Mouse (Mus musculus) liver, embryonic 11.5 days (tissue): ENCODE measurements at regions not wholly inside any gene's neighbourhood (a gene's known extent, or its start where the extent isn't known, plus 50 kb on each side); places are given as distances from the start of the nearest gene placed in this dataset.

ENCODE experiments used
- ATAC-seq: fragments of 200-750 bp; cut with Nextera tagmentation; replicated peaks from 2 replicates; pipeline ENCODE4 v1.8.0; 2017; ENCODE audit warnings: moderate number of reproducible peaks, mild to moderate bottlenecking, moderate TSS enrichment, moderate library complexity; ENCODE audit not compliant: low FRiP score
- DNase-seq: peaks from one replicate; pipeline ENCODE4 v3.0.0-alpha.2; 2017; ENCODE audit warnings: low spot score
- H3K27ac ChIP-seq: fragments of 300-500 bp; sonication (generic); 2 replicates; pipeline ENCODE4 v1.5.1; 2014; ENCODE audit warnings: mild to moderate bottlenecking, low read depth, low read length, control low read depth
- H3K27me3 ChIP-seq: fragments of 300-500 bp; sonication (generic); replicated peaks from 2 replicates; pipeline ENCODE4 v1.6.1; 2014; ENCODE audit warnings: low read length, mixed read lengths; ENCODE audit not compliant: control insufficient read depth, insufficient read depth
- H3K36me3 ChIP-seq: fragments of 300-500 bp; sonication (generic); 2 replicates; pipeline ENCODE4 v1.6.1; 2014; ENCODE audit warnings: mild to moderate bottlenecking, low read length, moderate library complexity, mixed read lengths; ENCODE audit not compliant: control insufficient read depth, insufficient read depth
- H3K4me1 ChIP-seq: fragments of 300-500 bp; sonication (generic); replicated peaks from 2 replicates; pipeline ENCODE4 v1.6.1; 2014; ENCODE audit warnings: low read length, mixed read lengths; ENCODE audit not compliant: control insufficient read depth, insufficient read depth
- H3K4me2 ChIP-seq: fragments of 300-500 bp; sonication (generic); 2 replicates; pipeline ENCODE4 v1.6.1; 2014; ENCODE audit warnings: mild to moderate bottlenecking, control low read depth, moderate library complexity
- H3K4me3 ChIP-seq: fragments of 300-500 bp; sonication (generic); 2 replicates; pipeline ENCODE4 v1.5.1; 2014; ENCODE audit warnings: low read depth, low read length, control low read depth
- H3K9ac ChIP-seq: fragments of 300-500 bp; sonication (generic); 2 replicates; pipeline ENCODE4 v1.6.1; 2014; ENCODE audit warnings: low read depth, low read length, control low read depth
- H3K9me3 ChIP-seq: fragments of 300-500 bp; sonication (generic); 2 replicates; pipeline ENCODE4 v1.6.1; 2016; ENCODE audit warnings: low read length, inconsistent platforms, mixed read lengths; ENCODE audit not compliant: control insufficient read depth
- WGBS: fragments of 180-500 bp; shearing (Covaris S2); extraction: QIAGEN DNeasy Blood & Tissue Kit; methylation state at CpG from one replicate; pipeline ENCODE4 v1.1.7; 2014; 5-methylcytosine and 5-hydroxymethylcytosine counted together

GRCm38 (mm10) chr9:102782926-102783850, 51.5 kb upstream of the Ryk start:
- H3K27ac ChIP-seq = no peak overlapping the region
- no peak for ATAC-seq
- H3K4me2 ChIP-seq = no peak overlapping the region
- DNase-seq = no peak
- no peak overlapping the region for H3K9ac ChIP-seq
- WGBS = 50% methylated on average over 25 of the region's 25 CpGs
- H3K4me3 ChIP-seq = no peak overlapping the region
- no peaks in the 10 kb centered on the region for H3K9me3 ChIP-seq
- H3K36me3 ChIP-seq = no peaks in the 10 kb centered on the region
- no peaks in the 10 kb centered on the region for H3K27me3 ChIP-seq
- peaks cover 4% of the 10 kb centered on the region; the same call in 1 of the 2 replicates for H3K4me1 ChIP-seq

GRCm38 (mm10) chr9:102784329-102785026, 50.2 kb upstream of the Ryk start:
- H3K9me3 ChIP-seq = no peaks in the 10 kb centered on the region
- ATAC-seq (peak; percentile 35; the same call in 1 of the 2 replicates), DNase-seq (peak; percentile 83)
- no peaks in the 10 kb centered on the region for H3K36me3 ChIP-seq
- H3K4me2 ChIP-seq = no peak overlapping the region
- no peaks in the 10 kb centered on the region for H3K27me3 ChIP-seq
- no peak overlapping the region for H3K27ac ChIP-seq
- H3K4me3 ChIP-seq = no peak overlapping the region
- WGBS = 12% methylated on average over 10 of the region's 10 CpGs
- H3K4me1 ChIP-seq = no peaks in the 10 kb centered on the region; the same call in 1 of the 2 replicates
- H3K9ac ChIP-seq = no peak overlapping the region
